Mouse (Mus musculus): ENCODE data around the gene Hist2h2ac.
A peak's percentile ranks its signal among the peaks of the same experiment; 100 is the strongest.
"Not testable (repeated sequence)": the region's sequence is repeated elsewhere in the genome, so short reads cannot be mapped to it uniquely, and the experiment has no call there.

Gene Hist2h2ac

GRCm38 (mm10) chr3:96230404-96230803, 9.7 kb upstream of the Hist2h2ac start:
- DNase-seq (ENCODE audit: low spot score in 2 of 2), result no peak

GRCm38 (mm10) chr3:96228828-96229227, 8.1 kb upstream of the Hist2h2ac start:
- no peak for DNase-seq (ENCODE audit: low spot score in 2 of 2)

GRCm38 (mm10) chr3:96226695-96227648, 6.3 kb upstream of the Hist2h2ac start:
- no peak for DNase-seq (ENCODE audit: low spot score in 2 of 2)

GRCm38 (mm10) chr3:96225421-96225820, 4.7 kb upstream of the Hist2h2ac start:
- no peak for DNase-seq (ENCODE audit: low spot score in 2 of 2)

- DNase-seq (ENCODE audit: low spot score in 2 of 2), result no peak
Observed at GRCm38 (mm10) chr3:96222774-96223173, 2.1 kb upstream of the Hist2h2ac start.

- peak in 1 of 2 experiments; percentile 30 for DNase-seq (ENCODE audit: low spot score in 2 of 2)
Observed at GRCm38 (mm10) chr3:96221640-96222038, 959 bp upstream of the Hist2h2ac start.

- not testable (repeated sequence) for DNase-seq (ENCODE audit: low spot score in 2 of 2)
Observed at GRCm38 (mm10) chr3:96220131-96220764, 432 bp downstream of the Hist2h2ac start.

GRCm38 (mm10) chr3:96219661-96220130, 984 bp downstream of the Hist2h2ac start, which contains the start of the genes Bola1 and Hist2h2ab:
Gene Bola1, minus strand, starts transcription at chr3:96219709.
Gene Hist2h2ab, plus strand, starts transcription at chr3:96219865.
- DNase-seq (ENCODE audit: low spot score in 2 of 2), result peak; percentile 79 to 85

GRCm38 (mm10) chr3:96219191-96219641, 1.5 kb downstream of the Hist2h2ac start:
- DNase-seq (ENCODE audit: low spot score in 2 of 2), result peak; percentile 55 to 62

- DNase-seq (ENCODE audit: low spot score in 2 of 2), result no peak
Observed at GRCm38 (mm10) chr3:96209242-96209641, 11.4 kb downstream of the Hist2h2ac start.

- no peak for DNase-seq (ENCODE audit: low spot score in 2 of 2)
Observed at GRCm38 (mm10) chr3:96207819-96208218, 12.9 kb downstream of the Hist2h2ac start.

- DNase-seq (ENCODE audit: low spot score in 2 of 2), result peak; percentile 36
Observed at GRCm38 (mm10) chr3:96199731-96200130, 20.9 kb downstream of the Hist2h2ac start.

- DNase-seq (ENCODE audit: low spot score in 2 of 2), result not testable (repeated sequence)
Observed at GRCm38 (mm10) chr3:96198601-96199251, 22.0 kb downstream of the Hist2h2ac start.

- DNase-seq (ENCODE audit: low spot score in 2 of 2), result peak; percentile 60 to 65
Observed at GRCm38 (mm10) chr3:96198181-96198580, 22.5 kb downstream of the Hist2h2ac start.

- peak; percentile 90 for DNase-seq (ENCODE audit: low spot score in 2 of 2)
Observed at GRCm38 (mm10) chr3:96197129-96197749, 23.4 kb downstream of the Hist2h2ac start.

GRCm38 (mm10) chr3:96196437-96197128, 24.1 kb downstream of the Hist2h2ac start:
- no peak for DNase-seq (ENCODE audit: low spot score in 2 of 2)

- DNase-seq (ENCODE audit: low spot score in 2 of 2), result no peak
Observed at GRCm38 (mm10) chr3:96195616-96196313, 24.9 kb downstream of the Hist2h2ac start.

GRCm38 (mm10) chr3:96194966-96195365, 25.7 kb downstream of the Hist2h2ac start:
- no peak for DNase-seq (ENCODE audit: low spot score in 2 of 2)

- no peak for DNase-seq (ENCODE audit: low spot score in 2 of 2)
Observed at GRCm38 (mm10) chr3:96192977-96193376, 27.7 kb downstream of the Hist2h2ac start.

GRCm38 (mm10) chr3:96182382-96182776, 38.3 kb downstream of the Hist2h2ac start:
- no peak for DNase-seq (ENCODE audit: low spot score in 2 of 2)

All from spleen, postnatal 36 days (tissue).